Mouse (Mus musculus): Measurements from ENCODE around the gene Plpp4. TPM values are rescaled to one million over a fixed set of nuclear protein-coding genes. Genes with fewer than 3 reads are reported as not detected.

Plpp4 gene
- total RNA-seq (2015) (not detected in 2 replicates), total RNA-seq (2017) (not detected in 2 replicates)

DNA sequence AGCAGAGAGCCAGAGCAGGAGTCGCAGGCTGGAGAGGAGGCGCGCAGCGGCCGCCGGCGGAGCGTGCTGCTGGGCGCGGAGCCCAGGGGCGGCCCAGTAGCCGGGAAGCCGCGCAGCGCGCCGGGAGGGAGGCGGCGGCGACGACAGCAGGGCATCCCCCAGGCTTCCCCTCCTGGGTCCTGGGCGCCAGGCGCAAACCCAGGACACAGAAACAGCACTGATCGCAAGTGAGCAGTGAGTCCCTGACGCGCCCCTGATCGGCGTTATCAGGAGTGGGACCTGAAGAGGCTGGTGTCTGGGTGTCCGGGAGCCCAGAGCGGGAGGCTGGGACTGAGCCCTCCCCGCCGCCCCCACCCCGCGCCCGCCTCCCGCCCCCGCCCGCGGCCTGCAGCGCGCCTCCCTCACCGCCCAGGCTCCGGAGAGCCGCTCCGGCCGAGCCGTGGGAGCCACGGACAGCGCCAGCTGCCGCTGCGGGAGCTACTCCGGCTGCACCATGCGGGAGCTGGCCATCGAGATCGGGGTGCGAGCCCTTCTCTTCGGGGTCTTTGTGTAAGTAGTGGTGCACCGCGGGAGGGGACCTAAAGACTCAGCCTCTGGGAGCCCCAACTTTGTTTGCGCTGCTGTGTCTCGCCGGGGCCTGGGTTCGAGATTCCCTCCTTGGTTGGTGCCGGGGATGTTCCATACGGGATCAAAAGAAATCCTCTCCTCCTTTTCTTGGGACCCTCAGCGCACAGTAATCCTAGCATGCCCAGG, at the start of gene Plpp4:
Gene Plpp4, plus strand, starts transcription at position 411 of the 753 bp plus-strand sequence.
- no peak for ATAC-seq (replicated peaks; ENCODE audit: poor library complexity)

DNA sequence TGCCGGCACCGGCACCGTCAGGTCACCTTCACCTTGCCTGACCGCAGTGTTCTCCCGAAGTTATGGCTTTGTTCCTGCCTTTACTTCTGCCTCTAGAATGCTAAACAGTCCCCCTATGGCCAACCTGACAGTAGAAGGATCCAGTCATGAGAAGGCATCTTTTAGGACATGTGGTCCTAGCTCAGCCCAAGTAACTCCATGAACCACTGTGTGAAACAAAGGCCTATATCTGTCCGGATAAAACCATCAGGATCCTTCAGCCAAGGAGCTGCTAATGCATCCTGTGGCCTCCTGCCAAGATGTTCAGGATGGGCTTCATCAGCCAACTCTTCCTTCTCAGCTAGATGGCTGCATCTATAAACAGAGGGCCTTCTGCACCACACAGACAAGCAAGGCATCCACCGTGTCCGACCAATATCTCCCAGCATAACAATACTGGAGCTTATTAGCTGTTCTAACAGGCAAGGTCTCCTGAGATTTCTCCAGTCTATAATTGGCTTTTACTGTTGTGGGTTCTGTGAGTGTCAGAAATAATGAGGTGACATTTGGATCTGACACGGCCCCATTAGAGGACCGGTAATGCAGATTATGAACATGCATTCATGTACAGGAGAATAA, 40.8 kb upstream of the Plpp4 start:
- ATAC-seq (replicated peaks; ENCODE audit: poor library complexity) = no peak

DNA sequence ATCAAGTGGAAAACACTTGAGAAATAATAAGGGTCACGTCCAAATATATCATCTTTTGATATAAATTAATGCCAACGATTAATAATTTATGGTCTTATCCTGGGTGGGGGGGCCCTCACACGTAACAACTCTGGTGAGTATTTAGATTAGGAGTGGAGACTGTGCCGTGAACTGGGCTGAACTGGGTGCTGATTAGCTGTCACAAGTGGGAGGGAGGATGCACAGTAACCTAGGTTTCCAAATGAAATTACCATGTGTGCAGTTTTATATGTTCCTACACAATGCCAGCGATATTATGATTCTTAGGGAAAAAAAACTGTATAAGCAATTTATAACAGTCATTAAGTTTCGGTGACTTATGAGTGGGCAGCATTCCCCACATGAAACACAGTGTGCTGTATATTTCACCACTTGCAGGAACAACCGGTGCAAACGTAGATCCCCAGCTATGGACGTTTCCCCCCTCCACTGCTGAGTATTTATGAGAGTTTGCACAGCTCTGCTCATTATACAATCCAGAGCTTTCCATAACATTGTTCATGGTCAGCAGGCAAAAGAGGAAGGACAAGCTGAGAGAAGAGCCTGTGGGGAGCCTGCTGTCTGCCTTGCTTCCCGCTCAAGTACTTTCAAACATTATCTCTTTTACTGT, 40.2 kb upstream of the Plpp4 start:
- no peak for ATAC-seq (replicated peaks; ENCODE audit: poor library complexity)

DNA sequence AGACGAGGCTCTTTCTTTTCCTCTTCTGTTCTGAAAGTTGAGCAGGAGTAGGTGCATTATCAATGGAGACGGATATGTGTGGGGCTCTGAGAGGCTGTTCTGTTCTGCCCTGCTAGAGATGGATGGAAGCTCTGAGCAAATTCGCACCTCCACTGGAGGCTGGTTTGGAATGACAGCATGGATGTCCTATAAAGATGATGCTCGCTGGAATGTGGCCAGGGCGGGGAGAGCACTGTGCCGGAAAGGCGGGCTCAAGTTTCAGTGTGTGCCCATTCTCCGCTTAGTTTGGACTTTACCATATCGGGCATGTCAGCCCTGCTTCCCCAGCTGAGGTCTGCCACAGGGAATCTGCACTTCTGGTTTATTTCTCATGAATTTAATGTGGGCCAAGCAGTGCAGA, 35.9 kb upstream of the Plpp4 start:
- ATAC-seq (replicated peaks; ENCODE audit: poor library complexity) = no peak

DNA sequence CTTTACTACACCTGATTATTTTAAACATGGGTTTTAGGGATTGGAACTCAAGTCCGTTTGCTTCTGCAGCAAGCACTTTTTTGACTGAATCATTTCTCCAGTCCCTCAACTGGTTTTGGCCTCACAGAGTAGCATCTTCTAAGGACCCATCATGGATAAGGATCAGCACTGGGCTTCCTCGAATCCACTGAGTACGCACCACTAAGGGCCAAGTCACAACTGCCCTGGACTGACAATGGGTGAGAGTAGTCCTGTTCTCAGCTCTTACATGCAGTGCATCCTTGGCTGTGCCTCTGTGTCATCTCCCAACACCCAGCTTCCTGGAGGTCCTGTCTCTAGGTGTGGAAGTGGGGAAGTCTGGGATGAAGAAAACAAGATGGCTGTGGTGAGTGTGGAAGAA, 35.2 kb upstream of the Plpp4 start:
- no peak for ATAC-seq (replicated peaks; ENCODE audit: poor library complexity)

DNA sequence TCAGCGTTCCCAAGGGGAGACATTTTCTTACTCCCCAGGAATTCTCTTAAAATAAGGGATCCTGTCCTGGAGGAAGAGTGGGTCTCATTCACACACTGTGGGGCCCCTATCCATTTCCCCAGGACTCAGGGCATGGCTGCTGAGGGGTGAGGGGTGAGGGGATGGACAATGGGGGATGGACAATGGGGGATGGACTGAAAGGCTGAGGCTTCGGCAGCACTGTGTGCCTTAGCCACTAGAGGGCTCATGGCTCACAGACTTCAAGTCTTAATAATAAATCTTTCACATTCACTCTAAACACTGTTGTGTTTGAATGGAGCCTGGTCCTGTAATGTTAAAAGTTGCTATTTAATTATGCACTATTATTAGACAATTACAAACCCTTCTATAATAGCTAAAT, 21.4 kb upstream of the Plpp4 start:
- ATAC-seq (replicated peaks; ENCODE audit: poor library complexity) = 0 out of 2 replicates have a peak, but pooled peaks have one; percentile 31

DNA sequence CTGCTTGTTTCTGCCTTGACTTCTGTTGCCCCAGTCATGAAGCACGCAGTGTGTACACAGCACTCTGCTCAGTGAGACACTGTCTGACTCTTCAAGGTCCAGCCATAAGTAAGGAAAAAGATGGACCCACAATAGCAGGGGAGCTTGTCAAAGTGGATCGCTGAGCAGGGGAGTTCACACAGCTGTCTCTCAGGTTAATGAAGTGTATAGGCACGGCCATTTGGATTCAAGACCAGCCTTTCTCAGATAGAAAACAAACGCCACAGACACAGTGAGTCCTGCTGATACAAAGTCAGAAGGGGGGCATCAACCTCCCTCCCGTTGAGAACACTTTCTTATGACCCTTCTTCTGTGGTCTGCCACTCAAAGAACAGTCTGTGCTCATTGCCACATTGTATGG, 20.8 kb upstream of the Plpp4 start:
- ATAC-seq (replicated peaks; ENCODE audit: poor library complexity) = no peak

DNA sequence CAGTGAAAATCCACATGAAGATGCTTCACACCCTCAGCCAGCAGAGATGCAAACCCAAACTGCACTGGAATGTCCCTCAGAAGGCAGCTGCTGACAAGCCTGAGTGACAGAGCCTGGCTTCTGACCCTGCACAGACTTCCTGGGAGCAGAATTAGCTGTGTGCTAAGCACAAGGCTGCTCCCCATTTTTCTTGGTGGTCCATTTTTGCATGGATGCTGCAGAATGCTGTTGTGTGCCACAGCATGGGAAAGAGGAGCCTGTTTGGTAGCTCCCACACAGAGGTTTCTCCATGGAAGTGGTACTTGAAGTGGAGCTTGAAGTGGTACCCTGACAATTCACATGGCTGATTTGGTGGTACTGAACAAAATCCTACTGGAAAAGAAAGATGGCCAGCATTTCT, 5.8 kb upstream of the Plpp4 start:
- no peak for ATAC-seq (replicated peaks; ENCODE audit: poor library complexity)

DNA sequence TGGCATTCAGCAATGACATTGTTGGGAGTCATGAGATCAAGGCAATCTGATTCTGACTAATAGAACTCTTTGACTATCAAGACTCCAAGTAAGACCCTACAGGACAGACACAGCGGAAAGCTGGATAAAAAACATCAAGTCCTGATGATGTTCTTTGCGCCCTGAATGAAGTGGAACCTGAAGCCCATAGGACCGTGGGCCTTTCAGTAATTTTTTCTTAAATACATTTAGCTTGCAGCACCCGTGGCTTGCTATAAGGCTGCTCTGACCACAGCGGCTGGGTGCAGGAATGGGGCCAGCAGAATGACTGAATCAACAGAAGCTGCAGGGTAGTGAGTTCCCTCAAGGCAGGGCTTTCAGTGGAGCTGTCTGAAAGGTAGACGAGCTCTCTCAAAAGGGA, 3.4 kb upstream of the Plpp4 start:
- no peak for ATAC-seq (replicated peaks; ENCODE audit: poor library complexity)

DNA sequence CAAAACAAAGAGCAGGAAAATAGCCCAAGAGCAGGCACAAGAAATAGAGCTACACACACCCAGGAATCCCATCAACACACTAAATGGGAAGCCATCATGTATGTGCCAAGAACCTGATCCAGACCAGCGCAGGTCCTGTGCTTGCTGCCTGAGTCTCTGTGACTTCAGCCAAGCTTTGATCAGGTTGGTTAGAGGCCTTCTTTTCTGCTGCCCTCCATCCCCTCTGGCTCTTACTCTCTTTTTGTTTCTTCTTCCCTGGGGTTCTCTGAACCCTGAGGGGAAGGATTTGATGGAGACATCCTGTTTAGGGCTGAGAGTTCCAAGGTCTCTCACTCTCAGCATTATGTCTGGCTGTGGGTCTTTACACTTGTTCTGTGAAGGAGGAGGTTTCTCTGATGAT, 2.7 kb upstream of the Plpp4 start:
- ATAC-seq (replicated peaks; ENCODE audit: poor library complexity) = no peak

DNA sequence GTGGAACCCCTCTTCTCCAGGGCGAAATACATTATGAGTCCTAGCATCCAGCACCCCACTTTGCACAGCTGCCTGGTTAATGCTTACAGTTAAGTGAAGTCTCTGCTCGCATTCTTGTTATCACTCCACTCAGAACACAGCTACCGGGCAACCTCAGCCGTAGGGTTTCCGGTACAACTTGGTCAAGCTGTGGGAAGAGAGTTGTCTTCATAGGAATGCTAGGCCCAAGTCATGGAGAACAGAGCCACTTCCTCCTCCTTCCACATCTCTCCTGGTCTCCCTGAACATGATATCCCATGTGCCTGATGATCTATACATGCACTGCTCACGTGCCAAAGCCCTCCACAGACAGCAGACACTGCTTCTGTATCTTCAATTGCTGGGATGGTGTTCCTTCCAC, 1.4 kb upstream of the Plpp4 start:
- ATAC-seq (replicated peaks; ENCODE audit: poor library complexity) = no peak

DNA sequence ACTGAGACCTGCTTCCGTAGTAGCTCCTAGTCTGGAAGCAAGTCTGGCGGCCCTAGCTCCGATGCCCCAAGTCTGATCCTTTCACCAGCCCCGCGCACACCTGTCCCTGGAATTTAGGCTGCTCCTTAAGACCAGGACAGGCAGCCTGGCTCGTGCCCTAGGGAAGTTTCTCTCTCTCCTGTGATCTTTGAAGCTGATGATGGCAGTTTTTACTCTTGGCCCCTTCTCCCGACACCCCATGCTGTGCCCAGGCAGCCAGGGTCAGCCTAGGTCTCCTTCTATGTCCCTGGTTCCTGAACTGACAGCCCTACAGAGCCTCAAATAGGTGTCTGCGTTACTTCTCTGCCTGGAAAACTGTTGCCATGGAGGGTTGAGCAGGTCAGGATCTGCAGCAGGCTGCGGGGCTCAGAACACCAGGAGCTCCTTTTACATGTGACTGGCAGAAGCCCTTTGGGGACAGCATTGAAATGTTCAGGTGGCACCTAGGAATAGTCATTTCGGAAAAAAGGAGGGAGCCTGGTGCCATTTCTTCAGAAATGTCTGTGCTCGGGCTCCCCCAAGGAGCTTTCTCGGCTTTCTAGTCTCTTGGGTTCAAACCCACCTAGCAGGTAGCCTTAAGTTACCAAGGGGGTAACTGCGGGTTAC, 665 bp downstream of the Plpp4 start:
- no peak for ATAC-seq (replicated peaks; ENCODE audit: poor library complexity)

DNA sequence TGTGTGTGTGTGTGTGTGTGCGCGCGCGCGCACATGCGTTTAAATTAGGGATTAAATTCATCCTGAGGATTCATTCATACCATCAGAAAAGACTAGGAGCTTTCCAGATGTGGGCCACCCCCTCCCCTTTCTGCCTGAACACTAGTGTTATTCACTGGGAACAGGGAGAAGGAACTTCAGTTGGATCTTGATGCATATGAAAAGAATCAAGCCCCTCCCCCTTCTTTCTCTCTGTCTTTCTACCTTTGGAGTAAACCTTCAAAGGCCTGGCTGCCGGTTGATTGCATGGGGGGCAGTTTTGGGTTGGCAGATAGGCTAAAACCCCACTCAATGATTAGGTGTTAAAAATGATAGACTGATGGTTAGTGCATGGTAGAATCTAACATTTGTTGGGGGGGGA, 1.5 kb downstream of the Plpp4 start:
- ATAC-seq (replicated peaks; ENCODE audit: poor library complexity) = no peak

DNA sequence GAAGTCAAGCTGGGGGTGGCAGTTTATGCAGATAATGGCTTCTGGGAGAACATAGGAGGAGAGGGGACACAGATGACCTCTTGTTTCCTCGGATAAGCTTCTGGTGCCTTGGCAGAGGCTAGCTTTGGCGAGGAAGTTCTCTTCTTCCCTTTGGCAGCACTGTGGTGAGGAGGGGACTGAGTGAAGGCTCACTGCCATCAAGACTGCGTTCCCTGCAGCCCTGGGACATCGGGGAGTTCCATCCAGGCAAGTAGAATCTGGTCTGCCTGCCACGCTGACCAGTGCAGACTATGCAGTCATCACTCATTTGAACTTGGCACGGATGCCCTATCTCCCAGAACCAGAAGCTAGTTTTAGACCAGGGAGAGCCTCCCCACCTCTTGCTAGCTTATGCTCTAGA, 2.4 kb downstream of the Plpp4 start:
- ATAC-seq (replicated peaks; ENCODE audit: poor library complexity) = no peak

DNA sequence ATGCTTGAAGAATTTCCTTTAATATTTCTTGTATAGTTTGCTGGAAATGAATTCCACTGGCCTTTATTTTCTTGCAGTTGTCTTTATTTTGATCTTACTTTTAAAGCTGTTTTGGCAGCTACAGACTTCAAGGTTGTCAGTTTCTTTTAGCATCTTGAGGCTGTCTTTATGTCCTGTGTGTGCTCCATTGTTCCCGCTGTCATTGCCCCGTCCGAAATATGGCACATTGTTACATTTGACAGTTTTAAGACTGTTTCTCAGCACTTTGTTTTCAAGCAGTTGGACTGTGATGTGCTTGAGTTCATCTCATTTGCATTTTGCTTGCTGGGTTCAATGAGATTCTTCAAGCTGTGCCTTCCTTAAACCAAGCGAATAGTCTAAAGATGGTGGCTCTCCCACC, 17.0 kb downstream of the Plpp4 start:
- ATAC-seq (replicated peaks; ENCODE audit: poor library complexity) = no peak

DNA sequence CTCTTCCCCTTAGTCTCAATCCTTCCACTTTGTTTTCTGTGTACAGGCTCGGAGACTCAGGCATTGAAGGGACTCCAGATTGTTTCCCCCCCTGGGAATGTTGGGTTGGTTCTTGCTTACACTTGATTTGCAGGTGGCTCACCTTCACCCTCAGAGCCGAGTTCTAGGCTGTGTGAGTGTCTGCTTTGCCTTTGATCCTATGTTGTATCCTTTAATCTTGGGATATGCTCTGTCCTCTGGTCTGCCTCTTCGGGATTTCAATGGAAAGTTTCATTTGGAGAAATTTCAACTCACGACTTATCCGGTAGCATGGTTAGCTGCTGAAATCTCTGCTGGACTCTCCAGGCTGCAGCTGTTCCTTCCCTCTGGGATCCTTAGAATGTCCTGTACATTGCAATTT, 17.9 kb downstream of the Plpp4 start:
- ATAC-seq (replicated peaks; ENCODE audit: poor library complexity) = no peak

DNA sequence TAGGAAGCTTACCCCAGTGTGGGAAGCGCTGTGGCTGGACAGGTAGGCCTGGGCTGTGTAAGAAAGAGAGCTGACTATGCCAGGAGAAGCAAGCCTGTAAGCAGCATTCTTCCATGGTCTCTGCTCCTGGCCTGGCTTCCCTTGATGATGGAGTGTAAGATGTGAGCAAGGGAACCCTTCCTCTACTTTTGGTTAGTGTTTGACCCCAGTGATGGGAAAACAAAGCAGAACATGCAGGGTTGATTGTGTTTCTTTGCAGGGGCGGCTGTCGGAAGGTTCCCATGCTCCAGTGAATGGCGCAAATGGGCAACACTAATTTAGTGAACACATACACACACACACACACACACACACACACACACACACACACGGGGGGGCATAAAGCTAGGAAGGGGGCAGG, 20.9 kb downstream of the Plpp4 start:
- no peak for ATAC-seq (replicated peaks; ENCODE audit: poor library complexity)

DNA sequence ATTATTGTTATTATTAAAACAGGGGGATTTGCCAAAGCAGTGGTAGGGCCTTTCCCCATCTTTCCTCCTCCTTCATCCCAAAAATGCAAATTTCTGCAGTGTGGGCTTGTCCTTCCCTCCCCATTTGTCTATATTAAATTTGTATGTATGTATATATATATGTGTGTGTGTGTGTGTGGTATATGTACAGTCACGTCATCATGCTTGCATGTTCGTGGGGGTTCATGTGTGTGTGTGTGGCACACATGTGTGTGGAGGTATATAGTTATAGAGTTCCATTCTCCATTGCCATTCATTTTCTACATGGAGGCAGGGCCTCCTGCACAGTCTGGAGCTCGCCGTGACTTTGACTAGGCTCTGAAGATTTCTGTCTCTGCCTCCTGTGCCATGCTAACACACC, 22.0 kb downstream of the Plpp4 start:
- ATAC-seq (replicated peaks; ENCODE audit: poor library complexity) = no peak

DNA sequence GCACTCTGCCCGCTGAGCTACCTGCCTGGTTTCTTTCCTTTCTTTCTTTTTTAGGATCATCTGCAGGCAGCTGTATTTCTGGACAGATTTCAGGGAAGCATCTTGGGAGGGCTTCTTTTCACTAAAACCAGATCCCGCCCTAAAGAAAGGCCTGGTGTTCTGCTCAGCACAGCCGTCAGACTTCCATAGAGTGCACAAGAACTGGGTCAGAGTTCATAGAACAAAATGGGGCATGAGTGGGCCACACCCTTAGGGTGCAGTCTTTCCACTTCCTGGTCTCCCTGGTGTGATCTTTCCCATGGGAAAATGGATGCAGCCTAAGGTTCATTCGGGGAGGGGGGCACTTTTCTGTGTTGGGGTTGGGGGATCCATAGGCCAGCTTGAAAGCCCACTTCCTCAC, 22.4 kb downstream of the Plpp4 start:
- no peak for ATAC-seq (replicated peaks; ENCODE audit: poor library complexity)

DNA sequence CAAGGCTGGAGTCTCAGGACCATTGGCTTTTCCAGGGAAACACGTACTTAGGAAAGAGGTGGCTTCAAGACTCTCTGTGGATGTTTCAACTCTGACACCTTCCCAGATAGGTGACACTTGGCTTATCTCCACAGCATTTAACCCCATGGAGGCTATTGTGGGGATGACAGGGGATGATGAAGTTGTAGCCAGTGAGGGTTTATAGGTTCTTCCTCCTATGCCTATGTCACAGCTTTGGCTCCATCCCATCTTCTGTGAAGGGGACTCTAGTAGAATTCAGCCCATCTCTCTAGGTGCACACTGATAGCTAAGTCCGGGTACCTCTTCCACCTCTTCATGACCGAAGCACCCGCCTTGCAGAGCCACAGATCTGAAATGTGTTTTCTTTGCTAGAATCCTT, 25.1 kb downstream of the Plpp4 start:
- ATAC-seq (replicated peaks; ENCODE audit: poor library complexity) = no peak

DNA sequence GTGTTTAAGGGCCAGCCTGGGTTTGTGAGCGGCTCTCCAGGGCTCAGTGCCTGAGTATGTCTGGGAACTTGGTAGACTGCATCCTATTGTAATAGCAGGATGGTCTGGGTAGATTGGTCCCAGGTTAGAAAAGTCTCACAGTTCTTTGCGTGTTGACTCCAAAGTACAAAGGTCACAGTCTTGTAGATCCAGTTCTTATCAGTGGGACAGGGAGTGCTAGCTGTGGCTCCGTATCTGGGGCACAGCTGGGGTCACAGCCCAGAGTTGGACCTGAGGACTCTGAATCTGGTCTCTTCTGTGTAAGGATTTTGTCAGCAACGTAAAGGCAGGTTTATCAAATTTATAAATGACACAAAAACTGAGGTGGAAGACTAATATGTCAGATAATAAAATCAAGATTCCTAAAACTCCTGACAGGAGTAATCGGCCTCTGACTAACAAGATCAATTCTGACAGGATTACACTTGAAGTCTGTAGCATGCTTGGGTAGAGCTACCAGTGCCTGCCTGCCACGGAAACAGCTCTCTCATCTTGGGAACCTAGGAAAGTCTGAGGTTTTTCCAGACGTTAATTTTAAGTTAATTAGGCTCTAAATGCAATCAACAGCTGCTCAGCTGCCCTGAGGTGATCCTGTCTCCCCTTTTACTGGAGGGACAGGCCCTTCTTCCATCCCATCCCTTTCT, 28.5 kb downstream of the Plpp4 start:
- ATAC-seq (replicated peaks; ENCODE audit: poor library complexity) = no peak

All from megakaryocyte progenitor cell, adult 5-6 weeks (primary cell).